Mouse (Mus musculus) ES-Bruce4 (cell line): ENCODE measurements around the gene Usp46. TPM values are rescaled to one million over a fixed set of nuclear protein-coding genes. Genes with fewer than 3 reads are reported as not detected.

ENCODE experiments used
- H3K27ac ChIP-seq: 2 replicates; pipeline ENCODE4 v1.5.1; 2012; ENCODE audit warnings: low read length, inconsistent platforms; ENCODE audit not compliant: insufficient read depth
- H3K27me3 ChIP-seq: 2 replicates; pipeline ENCODE4 v1.6.1; 2012; ENCODE audit warnings: mild to moderate bottlenecking, low read length, inconsistent platforms; ENCODE audit not compliant: control insufficient read depth, poor library complexity, insufficient read depth, severe bottlenecking
- H3K36me3 ChIP-seq: 2 replicates; pipeline ENCODE4 v1.6.1; 2012; ENCODE audit warnings: inconsistent platforms, mild to moderate bottlenecking, low read length, moderate library complexity; ENCODE audit not compliant: control insufficient read depth, poor library complexity, insufficient read depth, severe bottlenecking
- H3K4me1 ChIP-seq: one replicate; pipeline ENCODE4 v1.8.1; 2011; ENCODE audit warnings: low read length; ENCODE audit not compliant: control insufficient read depth, insufficient read depth
- H3K4me3 ChIP-seq: 2 replicates; pipeline ENCODE4 v1.5.1; 2011; ENCODE audit warnings: low read depth, mild to moderate bottlenecking, low read length
- H3K9ac ChIP-seq: 2 replicates; pipeline ENCODE4 v1.6.1; 2012; ENCODE audit warnings: low read depth, mild to moderate bottlenecking, inconsistent platforms; ENCODE audit not compliant: poor library complexity, severe bottlenecking
- H3K9me3 ChIP-seq: replicated peaks from 2 replicates; pipeline ENCODE4 v1.6.1; 2012; ENCODE audit warnings: mild to moderate bottlenecking, low read length, inconsistent platforms; ENCODE audit not compliant: control insufficient read depth, poor library complexity, insufficient read depth, severe bottlenecking
- CTCF ChIP-seq: IDR thresholded peaks from one replicate; pipeline ENCODE4 v1.8.1; 2011; ENCODE audit warnings: low read depth, low read length
- EP300 ChIP-seq: IDR thresholded peaks from 2 replicates; pipeline ENCODE4 v1.6.1; 2011; ENCODE audit warnings: low read depth, low read length; ENCODE audit not compliant: insufficient read depth
- POLR2A ChIP-seq: IDR thresholded peaks from one replicate; pipeline ENCODE4 v1.8.1; 2011; ENCODE audit warnings: low read length; ENCODE audit not compliant: insufficient read depth
- polyA plus RNA-seq: library from polyadenylated mRNA; stranded (reverse); fragments of >200 nt; gene quantifications from 2 replicates; pipeline ENCODE4 v1.2.4, GENCODE M21; 2011; ENCODE audit warnings: low read depth; ENCODE audit not compliant: missing spikeins, insufficient read depth, insufficient read length

The Usp46 gene
- polyA plus RNA-seq, 1 experiment, result 52.4 TPM

GRCm38 (mm10) chr5:74042796-74043340 is 25.4 kb downstream of the Usp46 start:
- Histone ChIP-seq H3K9ac (no peak overlapping the region), H3K36me3 (no peaks in the 10 kb centered on the region), H3K9me3 (no peaks in the 10 kb centered on the region), H3K27me3 (no peaks in the 10 kb centered on the region), H3K4me1 (no peaks in the 10 kb centered on the region), H3K4me3 (no peak overlapping the region), H3K27ac (no peak overlapping the region)
- TF ChIP-seq CTCF (no peak), EP300 (no peak), POLR2A (no peak)

- Histone ChIP-seq H3K9me3 (no peaks in the 10 kb centered on the region), H3K9ac (no peak overlapping the region), H3K36me3 (no peaks in the 10 kb centered on the region), H3K27ac (no peak overlapping the region), H3K4me3 (no peak overlapping the region), H3K4me1 (no peaks in the 10 kb centered on the region), H3K27me3 (no peaks in the 10 kb centered on the region)
- TF ChIP-seq EP300 (no peak), CTCF (no peak), POLR2A (no peak)
These were observed 27.7 kb downstream of the Usp46 start for GRCm38 (mm10) chr5:74040541-74040940.

DNA sequence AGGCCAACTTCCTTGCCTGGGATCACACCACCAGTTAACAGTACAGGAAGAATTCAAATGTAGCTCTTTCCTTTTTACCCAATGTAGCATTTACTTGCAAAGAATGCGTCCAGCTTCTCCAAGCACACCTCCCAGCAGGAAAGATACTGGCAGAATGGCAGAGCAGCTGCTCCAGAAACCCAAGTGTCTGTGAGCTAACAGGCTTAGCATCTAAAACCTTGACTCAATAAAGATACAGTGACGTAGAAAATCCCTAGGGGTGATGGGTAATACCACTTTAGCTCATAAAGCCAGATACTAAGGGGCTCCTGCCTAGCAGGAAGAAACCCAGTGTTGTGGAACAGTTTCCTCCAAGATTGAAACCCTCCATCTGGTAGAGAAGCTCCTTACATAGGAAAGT is 32.8 kb downstream of the Usp46 start:
- no peak for TF ChIP-seq EP300
- TF ChIP-seq CTCF, result no peak
- TF ChIP-seq POLR2A, result no peak
- Histone ChIP-seq H3K9ac (no peak overlapping the region), H3K9me3 (no peaks in the 10 kb centered on the region), H3K27me3 (no peaks in the 10 kb centered on the region), H3K4me3 (no peak overlapping the region), H3K4me1 (no peaks in the 10 kb centered on the region), H3K36me3 (no peaks in the 10 kb centered on the region), H3K27ac (no peak overlapping the region)

DNA sequence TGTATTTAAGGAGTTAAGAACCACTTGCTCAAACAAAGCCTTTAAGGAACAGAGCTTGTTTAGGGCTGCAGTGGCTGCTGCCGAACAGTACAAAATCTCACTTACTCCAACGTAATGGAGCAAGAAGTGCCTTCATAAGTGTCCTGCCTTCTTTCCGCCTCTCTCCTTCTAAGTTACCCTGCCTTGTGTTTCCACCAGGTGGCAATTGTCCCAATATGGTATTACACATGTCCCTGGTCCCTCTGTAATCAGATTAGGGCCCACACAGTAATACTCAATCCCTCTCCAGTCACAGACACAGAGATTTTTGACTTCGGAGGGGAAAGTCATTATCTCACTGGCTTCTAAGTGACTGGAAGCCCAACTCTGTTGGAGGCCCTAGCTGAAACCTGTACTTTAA is 34.1 kb downstream of the Usp46 start:
- H3K27me3 ChIP-seq, result no peaks in the 10 kb centered on the region
- no peak overlapping the region for H3K27ac ChIP-seq
- TF ChIP-seq POLR2A (no peak), EP300 (no peak), CTCF (no peak)
- H3K9ac ChIP-seq, result no peak overlapping the region
- no peak overlapping the region for H3K4me3 ChIP-seq
- no peaks in the 10 kb centered on the region for H3K4me1 ChIP-seq
- no peaks in the 10 kb centered on the region for H3K9me3 ChIP-seq
- H3K36me3 ChIP-seq, result no peaks in the 10 kb centered on the region

DNA sequence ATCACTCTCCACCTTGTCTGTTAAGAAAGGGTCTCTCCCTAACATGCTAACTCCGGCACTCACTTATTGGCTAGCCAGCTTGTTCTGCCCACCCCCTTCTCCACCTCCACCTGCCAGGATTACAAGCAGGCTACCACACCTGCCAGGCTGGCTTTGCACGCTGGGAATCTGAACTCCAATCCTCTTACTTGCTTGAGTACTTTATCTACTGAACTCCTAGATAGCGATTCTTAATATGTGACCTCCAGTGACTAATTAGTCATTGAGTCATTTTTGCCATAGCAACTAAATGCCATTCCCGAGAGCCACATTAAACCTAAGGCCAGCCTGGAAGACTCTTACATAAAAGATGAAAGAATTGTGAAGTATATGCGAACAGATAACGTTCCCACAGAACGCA is 38.4 kb downstream of the Usp46 start:
- Histone ChIP-seq H3K36me3 (peaks cover 4% of the 10 kb centered on the region; the same call in 1 of the 2 replicates), H3K27ac (no peak overlapping the region), H3K27me3 (no peaks in the 10 kb centered on the region), H3K9ac (no peak overlapping the region), H3K4me3 (no peak overlapping the region), H3K9me3 (no peaks in the 10 kb centered on the region), H3K4me1 (no peaks in the 10 kb centered on the region)
- no peak for TF ChIP-seq CTCF
- TF ChIP-seq POLR2A, result no peak
- TF ChIP-seq EP300, result no peak

DNA sequence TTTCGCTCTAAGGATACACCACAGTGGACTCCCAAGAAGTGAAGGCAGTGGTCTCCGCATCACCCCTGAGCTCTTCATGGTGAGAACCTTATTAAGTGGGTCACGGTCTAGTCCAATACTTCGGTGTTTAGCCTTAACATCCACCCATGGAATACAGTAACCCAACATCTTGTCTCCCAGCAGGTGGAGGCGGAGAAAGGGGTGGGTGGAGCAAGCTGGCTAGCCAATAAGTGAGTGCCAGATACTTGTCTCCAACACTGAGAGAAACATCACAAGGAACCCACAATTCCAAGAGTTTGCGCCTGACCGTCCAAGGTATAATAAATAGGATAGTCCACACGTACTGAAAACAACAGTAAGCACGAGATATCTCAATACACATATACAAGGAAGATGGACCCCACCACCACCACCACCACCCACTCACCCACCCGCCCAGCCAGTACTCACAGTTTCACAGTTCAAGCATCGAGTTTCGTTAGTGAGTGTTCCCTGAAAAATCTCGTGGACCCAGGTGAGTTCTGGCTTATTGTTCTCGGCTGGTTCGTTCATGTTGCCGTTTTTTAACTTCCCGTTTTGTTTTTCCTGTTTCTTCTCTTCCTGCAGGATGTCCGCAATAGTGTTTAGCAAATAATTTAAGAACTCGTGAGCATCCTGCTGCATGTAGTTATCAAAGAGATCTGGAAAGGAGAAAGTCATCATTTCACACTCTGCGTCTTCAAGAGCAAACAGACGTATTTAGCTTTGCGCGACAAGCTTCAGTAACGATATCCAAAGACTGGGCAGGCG is 39.3 kb downstream of the Usp46 start:
- H3K36me3 ChIP-seq, result peaks cover 4% of the 10 kb centered on the region; the same call in 1 of the 2 replicates

More for the DNA sequence above, 39.3 kb downstream of the Usp46 start:
- no peaks in the 10 kb centered on the region for H3K9me3 ChIP-seq
- TF ChIP-seq POLR2A (no peak), CTCF (no peak), EP300 (no peak)
- no peak overlapping the region for H3K9ac ChIP-seq
- no peaks in the 10 kb centered on the region for H3K4me1 ChIP-seq
- no peaks in the 10 kb centered on the region for H3K27me3 ChIP-seq
- H3K4me3 ChIP-seq, result no peak overlapping the region; the same call in 1 of the 2 replicates
- H3K27ac ChIP-seq, result no peak overlapping the region
